Mouse (Mus musculus): Measurements from ENCODE around the gene Mfsd13b.

Mfsd13b gene

GRCm38 (mm10) chr7:121043510-121043909, 61.2 kb downstream of the Mfsd13b start:
- no peak for DNase-seq (ENCODE audit: low spot score)

- no peak for DNase-seq (ENCODE audit: low spot score)
Observed at GRCm38 (mm10) chr7:121044251-121044650, 61.9 kb downstream of the Mfsd13b start.

GRCm38 (mm10) chr7:121045671-121046453, 63.6 kb downstream of the Mfsd13b start:
- no peak for DNase-seq (ENCODE audit: low spot score)

- DNase-seq (ENCODE audit: low spot score), result no peak
Observed at GRCm38 (mm10) chr7:121047624-121048023, 65.3 kb downstream of the Mfsd13b start.

GRCm38 (mm10) chr7:121053071-121053470, 70.8 kb downstream of the Mfsd13b start:
- no peak for DNase-seq (ENCODE audit: low spot score)

- no peak for DNase-seq (ENCODE audit: low spot score)
Observed at GRCm38 (mm10) chr7:121059477-121060218, 77.3 kb downstream of the Mfsd13b start.

GRCm38 (mm10) chr7:121064309-121064708, 82.0 kb downstream of the Mfsd13b start:
- DNase-seq (ENCODE audit: low spot score), result peak; percentile 59
